Mouse (Mus musculus): ENCODE measurements around the gene Adk. TPM values are rescaled to one million over a fixed set of nuclear protein-coding genes. Genes with fewer than 3 reads are reported as not detected.

The Adk gene
- total RNA-seq, 1 experiment = 164 TPM

DNA sequence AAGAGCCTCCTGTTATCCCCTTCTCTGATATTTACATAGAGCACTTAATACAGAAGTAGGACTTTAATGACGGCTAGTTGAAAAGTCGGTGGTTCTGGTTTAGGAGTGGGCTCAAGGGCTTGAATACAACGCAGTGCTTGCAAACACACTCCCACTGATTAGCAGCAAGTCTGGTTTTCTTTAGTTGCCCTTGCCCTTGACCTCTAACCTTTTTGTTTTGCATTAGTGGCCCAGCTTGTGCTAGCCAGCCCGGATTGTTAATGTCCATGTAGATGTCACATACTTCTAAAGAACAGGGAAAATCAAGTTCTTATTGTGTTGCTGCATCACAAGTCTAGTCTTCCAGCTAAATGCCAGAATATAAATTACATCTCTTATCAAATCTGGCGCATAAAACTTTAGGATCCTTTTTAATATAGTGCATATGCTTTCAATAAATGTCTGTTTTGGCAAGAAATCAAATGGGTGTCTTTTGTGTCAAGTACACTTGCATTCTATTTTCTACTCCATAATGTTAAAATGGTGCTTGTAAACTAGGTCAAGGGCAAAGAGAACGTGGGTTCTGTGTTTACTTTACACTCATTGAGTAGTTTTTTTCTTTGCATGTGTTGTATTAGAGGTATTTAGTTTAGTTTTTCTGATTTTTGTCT is 296.4 kb downstream of the Adk start:
- in situ Hi-C loops (cut with MboI; ENCODE audit: low sequenced_read_pairs in 2 of 2, unreplicated experiment in 2 of 2) = no loop called here
- no peak for TF ChIP-seq ZNF384 (IDR thresholded peaks at IDR 0.05; ENCODE audit: low read depth, low read length)
- TF ChIP-seq MAFK (IDR thresholded peaks at IDR 0.05; ENCODE audit: insufficient read depth, low read depth, low read length) = no peak
- TF ChIP-seq ZC3H11A (IDR thresholded peaks at IDR 0.05; ENCODE audit: borderline replicate concordance, low read depth, low read length) = no peak
- no peak for TF ChIP-seq CHD2 (IDR thresholded peaks at IDR 0.05; ENCODE audit: low read depth, low read length)
- TF ChIP-seq HCFC1 (IDR thresholded peaks at IDR 0.05; ENCODE audit: borderline replicate concordance, insufficient read depth, low read length) = no peak
- H3K36me3 ChIP-seq (ENCODE audit: control insufficient read depth, insufficient read depth, low read length, poor library complexity, severe bottlenecking) = no peaks in the 10 kb centered on the region
- H3K4me3 ChIP-seq (ENCODE audit: insufficient read depth in 1 of 2, low read depth in 1 of 2, low read length in 2 of 2, poor library complexity in 1 of 2, severe bottlenecking in 1 of 2) = no peak overlapping the region
- H3K4me1 ChIP-seq (ENCODE audit: control insufficient read depth in 2 of 2, insufficient read depth in 2 of 2, low read length in 2 of 2, poor library complexity in 1 of 2) = peaks cover 0 to 2% of the 10 kb centered on the region in 2 experiments; a peak in 1 of 4 replicates
- H3K9ac ChIP-seq (ENCODE audit: insufficient read depth, low read depth, low read length, poor library complexity, severe bottlenecking) = no peak overlapping the region
- H3K9me3 ChIP-seq (ENCODE audit: control insufficient read depth, insufficient read depth, low read depth, low read length) = no peaks in the 10 kb centered on the region
- no peak for DNase-seq (ENCODE audit: low read depth, low spot score)
- no peak overlapping the region for H3K27ac ChIP-seq (ENCODE audit: insufficient read depth, low read depth, low read length, poor library complexity, severe bottlenecking)

DNA sequence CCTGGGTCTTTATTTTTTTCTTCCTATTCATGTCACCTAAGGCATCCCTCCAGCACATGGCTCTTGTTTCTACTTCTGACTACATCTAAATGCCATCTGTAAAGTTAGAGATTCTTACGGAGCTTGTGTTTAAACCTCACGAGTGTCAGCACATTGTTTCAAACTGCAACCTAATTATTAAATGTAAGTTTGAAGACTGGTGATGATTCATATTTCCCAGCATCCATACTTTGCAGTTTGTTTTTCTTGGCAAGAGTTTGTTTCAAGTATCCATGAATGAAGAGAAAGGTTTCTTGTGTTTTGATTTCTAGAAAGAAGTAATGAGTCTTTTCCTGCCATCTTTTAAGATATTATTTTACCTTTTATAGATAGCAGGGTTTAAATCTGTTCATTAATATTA is 299.3 kb downstream of the Adk start:
- no peaks in the 10 kb centered on the region for H3K36me3 ChIP-seq (ENCODE audit: control insufficient read depth, insufficient read depth, low read length, poor library complexity, severe bottlenecking)
- in situ Hi-C loops (cut with MboI; ENCODE audit: low sequenced_read_pairs in 2 of 2, unreplicated experiment in 2 of 2) = no loop called here
- TF ChIP-seq CHD2 (IDR thresholded peaks at IDR 0.05; ENCODE audit: low read depth, low read length) (no peak), ZC3H11A (IDR thresholded peaks at IDR 0.05; ENCODE audit: borderline replicate concordance, low read depth, low read length) (no peak), HCFC1 (IDR thresholded peaks at IDR 0.05; ENCODE audit: borderline replicate concordance, insufficient read depth, low read length) (no peak), ZNF384 (IDR thresholded peaks at IDR 0.05; ENCODE audit: low read depth, low read length) (no peak), MAFK (IDR thresholded peaks at IDR 0.05; ENCODE audit: insufficient read depth, low read depth, low read length) (no peak)
- no peak overlapping the region for H3K9ac ChIP-seq (ENCODE audit: insufficient read depth, low read depth, low read length, poor library complexity, severe bottlenecking)
- peaks cover 0 to 2% of the 10 kb centered on the region in 2 experiments; a peak in 1 of 4 replicates for H3K4me1 ChIP-seq (ENCODE audit: control insufficient read depth in 2 of 2, insufficient read depth in 2 of 2, low read length in 2 of 2, poor library complexity in 1 of 2)
- no peak overlapping the region for H3K4me3 ChIP-seq (ENCODE audit: insufficient read depth in 1 of 2, low read depth in 1 of 2, low read length in 2 of 2, poor library complexity in 1 of 2, severe bottlenecking in 1 of 2)
- DNase-seq (ENCODE audit: low read depth, low spot score) = no peak
- H3K9me3 ChIP-seq (ENCODE audit: control insufficient read depth, insufficient read depth, low read depth, low read length) = no peaks in the 10 kb centered on the region
- no peak overlapping the region for H3K27ac ChIP-seq (ENCODE audit: insufficient read depth, low read depth, low read length, poor library complexity, severe bottlenecking)

DNA sequence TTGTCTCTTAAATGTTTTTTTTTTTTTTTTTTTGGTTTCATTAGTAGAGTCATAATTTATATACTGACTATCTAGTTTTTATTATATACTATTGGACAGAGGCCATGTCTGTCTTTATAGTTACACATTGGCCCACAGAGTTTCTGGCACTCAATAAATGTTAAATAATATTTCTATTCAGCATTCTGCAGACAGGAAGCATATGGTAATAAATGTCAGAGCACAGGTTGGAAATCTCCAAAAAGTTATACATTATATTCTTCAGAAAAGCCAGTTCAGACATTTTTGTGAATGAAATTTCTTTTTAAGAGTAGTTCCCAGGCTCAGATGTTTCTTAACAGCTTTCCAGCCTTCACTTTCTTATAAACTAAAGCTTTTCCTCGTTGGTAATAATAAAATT is 303.9 kb downstream of the Adk start:
- Histone ChIP-seq H3K9ac (ENCODE audit: insufficient read depth, low read depth, low read length, poor library complexity, severe bottlenecking) (no peak overlapping the region), H3K9me3 (ENCODE audit: control insufficient read depth, insufficient read depth, low read depth, low read length) (peaks cover 2% of the 10 kb centered on the region; the same call in 1 of the 2 replicates), H3K4me1 (ENCODE audit: control insufficient read depth in 2 of 2, insufficient read depth in 2 of 2, low read length in 2 of 2, poor library complexity in 1 of 2) (no peaks in the 10 kb centered on the region), H3K27ac (ENCODE audit: insufficient read depth, low read depth, low read length, poor library complexity, severe bottlenecking) (no peak overlapping the region), H3K36me3 (ENCODE audit: control insufficient read depth, insufficient read depth, low read length, poor library complexity, severe bottlenecking) (peaks cover 6% of the 10 kb centered on the region; the same call in 1 of the 2 replicates), H3K4me3 (ENCODE audit: insufficient read depth in 1 of 2, low read depth in 1 of 2, low read length in 2 of 2, poor library complexity in 1 of 2, severe bottlenecking in 1 of 2) (no peak overlapping the region)
- TF ChIP-seq ZNF384 (IDR thresholded peaks at IDR 0.05; ENCODE audit: low read depth, low read length) (no peak), MAFK (IDR thresholded peaks at IDR 0.05; ENCODE audit: insufficient read depth, low read depth, low read length) (no peak), HCFC1 (IDR thresholded peaks at IDR 0.05; ENCODE audit: borderline replicate concordance, insufficient read depth, low read length) (no peak), CHD2 (IDR thresholded peaks at IDR 0.05; ENCODE audit: low read depth, low read length) (no peak), ZC3H11A (IDR thresholded peaks at IDR 0.05; ENCODE audit: borderline replicate concordance, low read depth, low read length) (no peak)
- DNase-seq (ENCODE audit: low read depth, low spot score) = no peak
- in situ Hi-C loops (cut with MboI; ENCODE audit: low sequenced_read_pairs in 2 of 2, unreplicated experiment in 2 of 2) = no loop called here

DNA sequence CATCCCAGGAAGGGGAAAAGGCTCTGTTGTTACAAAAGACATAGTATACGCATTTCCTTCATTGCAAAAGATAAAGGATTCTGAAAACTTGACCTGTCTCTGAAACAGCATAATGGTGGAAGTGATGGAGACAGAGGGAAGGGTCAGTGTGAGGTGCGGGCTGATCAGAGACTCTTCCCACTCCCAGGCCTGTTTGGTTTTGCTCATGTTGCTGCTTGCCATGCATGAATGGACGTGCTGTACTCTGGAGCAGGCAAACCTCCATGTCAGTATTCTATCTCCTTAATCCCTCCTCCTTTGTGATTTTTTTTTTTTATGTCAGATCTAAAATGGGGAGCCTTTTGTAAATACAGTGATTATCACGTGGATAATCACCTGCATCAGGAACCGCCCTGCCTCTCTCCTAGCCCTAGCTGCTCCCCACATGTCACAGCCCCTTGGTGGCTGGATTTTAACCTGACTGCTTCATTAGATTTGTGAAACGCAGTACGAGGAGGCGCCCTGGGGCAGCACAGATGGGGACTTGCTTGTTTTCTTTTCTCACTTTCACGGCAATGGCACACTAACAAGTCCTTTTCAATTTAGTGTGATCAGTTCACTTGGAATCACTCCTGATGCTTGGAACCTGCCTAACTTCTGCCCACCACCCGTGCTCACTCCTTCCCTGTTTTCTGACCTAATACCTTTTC is 307.0 kb downstream of the Adk start:
- no peak for DNase-seq (ENCODE audit: low read depth, low spot score)
- Histone ChIP-seq H3K9me3 (ENCODE audit: control insufficient read depth, insufficient read depth, low read depth, low read length) (peaks cover 2% of the 10 kb centered on the region; the same call in 1 of the 2 replicates), H3K36me3 (ENCODE audit: control insufficient read depth, insufficient read depth, low read length, poor library complexity, severe bottlenecking) (peaks cover 6% of the 10 kb centered on the region; the same call in 1 of the 2 replicates), H3K4me3 (ENCODE audit: insufficient read depth in 1 of 2, low read depth in 1 of 2, low read length in 2 of 2, poor library complexity in 1 of 2, severe bottlenecking in 1 of 2) (no peak overlapping the region), H3K27ac (ENCODE audit: insufficient read depth, low read depth, low read length, poor library complexity, severe bottlenecking) (no peak overlapping the region), H3K9ac (ENCODE audit: insufficient read depth, low read depth, low read length, poor library complexity, severe bottlenecking) (no peak overlapping the region), H3K4me1 (ENCODE audit: control insufficient read depth in 2 of 2, insufficient read depth in 2 of 2, low read length in 2 of 2, poor library complexity in 1 of 2) (no peaks in the 10 kb centered on the region)
- TF ChIP-seq CHD2 (IDR thresholded peaks at IDR 0.05; ENCODE audit: low read depth, low read length) = no peak
- in situ Hi-C loops (cut with MboI; ENCODE audit: low sequenced_read_pairs in 2 of 2, unreplicated experiment in 2 of 2) = no loop called here
